ENCODE assay signal across 12 mouse cellular contexts in the genomic region with DNA sequence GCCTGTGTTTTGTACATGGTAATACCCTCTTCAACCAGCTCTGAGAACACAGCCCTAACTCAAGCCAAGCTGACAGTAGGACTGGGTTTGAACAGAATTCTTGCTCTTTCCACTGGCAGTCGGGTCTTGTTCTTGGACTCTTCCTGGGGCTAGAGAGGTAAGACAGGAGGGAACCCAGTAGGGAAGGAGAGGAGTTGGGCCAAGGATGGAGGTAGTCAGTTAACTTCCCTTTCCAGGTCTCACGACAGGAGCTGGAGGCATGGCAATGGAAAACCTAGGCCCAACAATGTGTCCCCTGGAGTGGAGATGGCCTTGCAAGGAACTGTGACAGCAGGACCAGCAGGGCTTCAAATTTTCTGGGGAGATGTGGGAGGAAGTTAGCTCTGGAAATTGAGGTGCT. TPM values are rescaled to one million over a fixed set of nuclear protein-coding genes. Genes with fewer than 3 reads are reported as not detected.
"Had no signal": no experiment of that assay in that cellular context is flagged by ENCODE, and none has a peak within 500 bp of the region (broad histone marks: within the 10 kb centered on the region; RNA-seq: fewer than 3 reads in every experiment).

No protein-coding gene starts in this region.

- H3K27ac ChIP-seq: layer of hippocampus, adult 2 months; liver, embryonic 15.5 days; stomach, postnatal 0 days had no signal

- H3K4me3 ChIP-seq: layer of hippocampus, adult 2 months; liver, embryonic 15.5 days had no signal

- DNase-seq: lung, adult 2 months; lung, postnatal 36 days; thymus, postnatal 4 days had no signal

- H3K9ac ChIP-seq: liver, embryonic 15.5 days had no signal

- H3K4me2 ChIP-seq: liver, embryonic 11.5 days; liver, embryonic 15.5 days had no signal

- H3K9me3 ChIP-seq: liver, embryonic 15.5 days had no signal

- H3K36me3 ChIP-seq: liver, embryonic 15.5 days had no signal

RNA-seq across cellular contexts. Expression of a gene that starts 7.8 kb away (rescaled TPM):
- total RNA-seq: layer of hippocampus, adult 2 months; layer of hippocampus, postnatal 10 days; left cerebral cortex, postnatal 36 days; megakaryocyte progenitor cell, adult 5-6 weeks; neutrophil, adult 5-6 weeks had no signal
- polyA plus RNA-seq: lung, postnatal 0 days had no signal

RNA-seq across cellular contexts. Expression of a gene that starts 8.6 kb away (rescaled TPM):
- total RNA-seq: layer of hippocampus, adult 2 months; layer of hippocampus, postnatal 10 days; left cerebral cortex, postnatal 36 days; megakaryocyte progenitor cell, adult 5-6 weeks; neutrophil, adult 5-6 weeks had no signal
- polyA plus RNA-seq: liver, embryonic 11.5 days; lung, postnatal 0 days; stomach, postnatal 0 days had no signal
